Mouse (Mus musculus) lung, postnatal 0 days (tissue): ENCODE data around the gene Garnl3.

ENCODE experiments used
- CTCF ChIP-seq: IDR thresholded peaks from 2 replicates; pipeline ENCODE4 v1.5.1; 2016; ENCODE audit warnings: antibody characterized with exemption, mild to moderate bottlenecking
- EP300 ChIP-seq: IDR thresholded peaks from 2 replicates; pipeline ENCODE4 v1.6.1; 2016; ENCODE audit warnings: antibody characterized with exemption, mild to moderate bottlenecking, control low read depth

DNA sequence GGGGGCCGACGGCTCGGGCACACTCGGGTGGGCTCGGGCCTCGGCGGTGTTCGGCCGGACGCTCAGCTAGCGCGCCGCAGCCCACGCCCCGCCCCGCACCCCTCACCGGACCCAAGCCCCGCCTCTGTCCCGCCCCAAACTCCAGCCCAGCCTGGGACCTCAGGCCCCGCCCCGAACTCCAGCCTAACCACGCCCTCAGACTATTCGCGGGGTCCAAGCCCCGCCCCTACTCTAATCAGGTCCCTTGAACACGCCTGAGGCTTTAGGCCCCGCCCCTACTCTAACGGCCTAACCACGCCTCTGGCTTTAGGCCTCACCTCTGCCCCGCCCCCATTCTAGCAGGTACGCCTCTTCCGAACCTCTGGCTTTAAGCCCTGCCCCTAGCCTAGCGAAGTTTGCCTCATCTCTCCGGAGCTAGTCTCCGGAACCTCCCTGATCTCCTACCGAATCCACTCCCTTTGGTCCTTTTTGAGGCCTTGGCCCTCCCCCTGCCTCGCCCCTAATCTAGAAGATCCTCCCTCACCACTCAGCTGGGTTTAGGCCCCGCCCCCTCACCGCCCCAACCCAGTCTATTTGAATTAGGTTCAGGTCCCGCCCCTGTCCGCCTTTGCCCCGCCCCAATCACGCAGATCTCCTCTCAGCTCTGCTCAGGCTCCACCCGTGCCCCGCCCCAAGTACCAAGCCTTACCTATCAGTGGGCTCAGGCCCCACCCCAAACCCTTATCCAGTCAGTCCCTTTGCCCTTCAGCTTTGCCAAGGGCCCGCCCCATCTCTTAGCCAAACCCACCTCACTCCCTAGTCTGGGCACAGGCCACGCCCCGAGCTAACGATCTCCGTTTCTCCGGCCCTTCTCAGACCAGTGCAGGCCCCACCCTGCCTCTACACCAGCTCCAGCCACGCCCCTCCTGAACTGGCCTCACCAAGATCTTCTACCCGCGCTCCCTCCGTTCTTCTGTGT lies 649 bp downstream of the Garnl3 start:
- TF ChIP-seq EP300 (0 out of 2 replicates have a peak, but pooled peaks have one; percentile 9), CTCF (no peak)
